ENCODE assay signal across 13 mouse cellular contexts in genomic region chr13:57089381-57090075, GRCm38 (mm10).
DNase-seq lines count a peak whose midpoint lies in the region; TF ChIP-seq lines count a peak whose summit lies in the region.
"Had no signal": no experiment of that assay in that cellular context is flagged by ENCODE, and none has a peak within 500 bp of the region (broad histone marks: within the 10 kb centered on the region; RNA-seq: fewer than 3 reads in every experiment).

No protein-coding gene starts in this region.

- peak in 1 of 2 experiments; percentile 21 for DNase-seq in layer of hippocampus, adult 2 months (ENCODE audit: low spot score in 2 of 2)
- no peak for DNase-seq in layer of hippocampus, postnatal 14 days (ENCODE audit: low spot score in 2 of 2)
- DNase-seq in cerebellum, adult 2 months, result peak; percentile 47 to 71
- DNase-seq in cerebellum, adult 9-11 months, result peak; percentile 33
- peak; percentile 59 for DNase-seq in retina, embryonic 14.5 days (ENCODE audit: low spot score)
- DNase-seq in lung, postnatal 14 days, result no peak
- DNase-seq in embryo, embryonic 10.5 days (ENCODE audit: low spot score), result no peak
- DNase-seq: kidney, postnatal 36 days; lung, adult 18-20 months had no signal

- peaks cover 21% of the 10 kb centered on the region for H3K4me1 ChIP-seq in cerebellum, adult 2 months (ENCODE audit: control insufficient read depth, insufficient read depth, low read length)
- H3K4me1 ChIP-seq: embryonic facial prominence, embryonic 15.5 days; forebrain, embryonic 12.5 days; hindbrain, embryonic 13.5 days; neural tube, embryonic 13.5 days had no signal

- WGBS in cerebellum, adult 2 months, result 41% methylated on average over 13 of the region's 13 CpGs

- H3K27ac ChIP-seq in layer of hippocampus, adult 2 months, result no peak overlapping the region
- no peak overlapping the region for H3K27ac ChIP-seq in cerebellum, adult 2 months (ENCODE audit: insufficient read depth, low read length)
- H3K27ac ChIP-seq: embryonic facial prominence, embryonic 15.5 days; forebrain, embryonic 12.5 days; hindbrain, embryonic 13.5 days; neural tube, embryonic 13.5 days had no signal

- no peak for TF ChIP-seq POLR2A in cerebellum, adult 2 months (IDR thresholded peaks at IDR 0.05; ENCODE audit: borderline replicate concordance, insufficient read depth, low read length)

- H3K27me3 ChIP-seq in cerebellum, adult 2 months (ENCODE audit: control insufficient read depth, insufficient read depth, low read length), result no peaks in the 10 kb centered on the region
- H3K27me3 ChIP-seq: embryonic facial prominence, embryonic 15.5 days; forebrain, embryonic 12.5 days; hindbrain, embryonic 13.5 days; neural tube, embryonic 13.5 days had no signal

- H3K4me3 ChIP-seq in layer of hippocampus, adult 2 months, result no peak overlapping the region
- no peak overlapping the region for H3K4me3 ChIP-seq in cerebellum, adult 2 months (replicated peaks; ENCODE audit: insufficient read depth, low read depth, low read length)
- H3K4me3 ChIP-seq: embryonic facial prominence, embryonic 15.5 days; forebrain, embryonic 12.5 days; hindbrain, embryonic 13.5 days; neural tube, embryonic 13.5 days had no signal

- 0 out of 2 replicates have a peak, but pooled peaks have one; percentile 23 for TF ChIP-seq CTCF in layer of hippocampus, adult 2 months (conservative IDR thresholded peaks at IDR 0.05)
- no peak for TF ChIP-seq CTCF in cerebellum, adult 2 months (IDR thresholded peaks at IDR 0.05; ENCODE audit: borderline replicate concordance, insufficient read depth, low read depth, low read length)

Comparison
In these comparisons a context has a peak if more than half of its experiments do, and no peak if none do; other contexts are left out.
1. DNase-seq: peak in cerebellum, adult 2 months (2 of 2), cerebellum, adult 9-11 months (single experiment) and retina, embryonic 14.5 days (single experiment); none in layer of hippocampus, postnatal 14 days (0 of 2), lung, postnatal 14 days (single experiment) and embryo, embryonic 10.5 days (single experiment).